In genomic region chr16:57733545-57733944, GRCm38 (mm10) we compare ENCODE assay signal across 28 mouse cellular contexts.
"Had no signal": no experiment of that assay in that cellular context is flagged by ENCODE, and none has a peak within 500 bp of the region (broad histone marks: within the 10 kb centered on the region; RNA-seq: fewer than 3 reads in every experiment).

No protein-coding gene starts in this region.

- H3K4me2 ChIP-seq: heart, embryonic 11.5 days; heart, embryonic 13.5 days; heart, embryonic 15.5 days; hindbrain, embryonic 13.5 days; hindbrain, embryonic 15.5 days; kidney, embryonic 15.5 days; limb, embryonic 12.5 days; liver, embryonic 11.5 days; liver, embryonic 13.5 days; liver, embryonic 15.5 days had no signal

- ATAC-seq: hindbrain, postnatal 0 days; intestine, embryonic 16.5 days had no signal

- H3K4me1 ChIP-seq: heart, embryonic 13.5 days; heart, embryonic 15.5 days; hindbrain, embryonic 13.5 days; hindbrain, embryonic 15.5 days; kidney, embryonic 15.5 days; liver, embryonic 13.5 days; liver, embryonic 15.5 days had no signal

- DNase-seq: gastrocnemius, adult 2 months; gastrocnemius, postnatal 10 days; gastrocnemius, postnatal 25 days; heart, adult 18-20 months; heart, postnatal 14 days; heart, postnatal 36 days; kidney, adult 11 months; kidney, adult 2 months; kidney, adult 9 months; kidney, postnatal 14 days; kidney, postnatal 36 days; layer of hippocampus, adult 9-11 months; layer of hippocampus, postnatal 36 days; liver; liver, embryonic 13.5 days had no signal

- H3K36me3 ChIP-seq: heart, embryonic 13.5 days; heart, embryonic 15.5 days; hindbrain, embryonic 13.5 days; hindbrain, embryonic 15.5 days; kidney, embryonic 15.5 days; limb, embryonic 10.5 days; limb, embryonic 12.5 days; liver, embryonic 13.5 days; liver, embryonic 15.5 days had no signal

- H3K9ac ChIP-seq: heart, embryonic 13.5 days; heart, embryonic 15.5 days; hindbrain, embryonic 13.5 days; hindbrain, embryonic 15.5 days; kidney, embryonic 15.5 days; limb, embryonic 12.5 days; liver, embryonic 13.5 days; liver, embryonic 15.5 days had no signal

- H3K27me3 ChIP-seq: heart, embryonic 13.5 days; heart, embryonic 15.5 days; hindbrain, embryonic 13.5 days; hindbrain, embryonic 15.5 days; kidney, embryonic 15.5 days; limb, embryonic 12.5 days; liver, embryonic 13.5 days; liver, embryonic 15.5 days had no signal

- H3K4me3 ChIP-seq: gastrocnemius, adult 2 months; heart, embryonic 13.5 days; heart, embryonic 15.5 days; hindbrain, embryonic 13.5 days; hindbrain, embryonic 15.5 days; kidney, embryonic 15.5 days; limb, embryonic 10.5 days; limb, embryonic 12.5 days; liver, embryonic 13.5 days; liver, embryonic 15.5 days had no signal

- H3K9me3 ChIP-seq: heart, embryonic 13.5 days; heart, embryonic 15.5 days; hindbrain, embryonic 13.5 days; hindbrain, embryonic 15.5 days; kidney, embryonic 15.5 days; limb, embryonic 10.5 days; limb, embryonic 12.5 days; liver, embryonic 13.5 days; liver, embryonic 15.5 days had no signal

- H3K27ac ChIP-seq: gastrocnemius, adult 2 months; heart, embryonic 13.5 days; heart, embryonic 15.5 days; hindbrain, embryonic 13.5 days; hindbrain, embryonic 15.5 days; hindbrain, postnatal 0 days; kidney, embryonic 15.5 days; kidney, postnatal 0 days; limb, embryonic 10.5 days; liver, embryonic 13.5 days; liver, embryonic 15.5 days had no signal
